Mouse (Mus musculus) forebrain, embryonic 10.5 days (tissue): ENCODE results near the gene Ptgdr. TPM values are rescaled to one million over a fixed set of nuclear protein-coding genes. Genes with fewer than 3 reads are reported as not detected.
"Not testable (repeated sequence)": the region's sequence is repeated elsewhere in the genome, so short reads cannot be mapped to it uniquely, and the experiment has no call there.

ENCODE experiments used
- DNase-seq: peaks from one replicate; pipeline ENCODE4 v3.0.0-alpha.2; 2017; ENCODE audit warnings: low spot score; ENCODE audit errors: extremely low spot score
- H3K27ac ChIP-seq: fragments of 300-500 bp; sonication (generic); 2 replicates; pipeline ENCODE4 v1.5.1; 2016; ENCODE audit warnings: mild to moderate bottlenecking
- H3K27me3 ChIP-seq: fragments of 300-500 bp; sonication (generic); 2 replicates; pipeline ENCODE4 v1.6.1; 2016; ENCODE audit warnings: mild to moderate bottlenecking; ENCODE audit not compliant: poor library complexity, severe bottlenecking
- H3K36me3 ChIP-seq: fragments of 300-500 bp; sonication (generic); replicated peaks from 2 replicates; pipeline ENCODE4 v1.6.1; 2016; ENCODE audit warnings: mild to moderate bottlenecking, moderate library complexity
- H3K4me1 ChIP-seq: fragments of 300-500 bp; sonication (generic); 2 replicates; pipeline ENCODE4 v1.6.1; 2016
- H3K4me3 ChIP-seq: fragments of 300-500 bp; sonication (generic); 2 replicates; pipeline ENCODE4 v1.5.1; 2016; ENCODE audit warnings: mild to moderate bottlenecking, moderate library complexity
- H3K9me3 ChIP-seq: fragments of 300-500 bp; sonication (generic); 2 replicates; pipeline ENCODE4 v1.6.1; 2016; ENCODE audit warnings: mild to moderate bottlenecking, moderate library complexity
- WGBS: fragments of 180-500 bp; shearing (Covaris S2); methylation state at CpG from one replicate; pipeline ENCODE4 v1.1.7; 2016; 5-methylcytosine and 5-hydroxymethylcytosine counted together
- polyA plus RNA-seq: library from polyadenylated mRNA; unstranded; fragments of >200 nt; fragmentation: Nextera tagmentation; extraction: Ambion mirVana; gene quantifications from 2 replicates; pipeline ENCODE4 v1.2.1, GENCODE M21; 2016

The Ptgdr gene
- polyA plus RNA-seq = not detected in 2 replicates

DNA sequence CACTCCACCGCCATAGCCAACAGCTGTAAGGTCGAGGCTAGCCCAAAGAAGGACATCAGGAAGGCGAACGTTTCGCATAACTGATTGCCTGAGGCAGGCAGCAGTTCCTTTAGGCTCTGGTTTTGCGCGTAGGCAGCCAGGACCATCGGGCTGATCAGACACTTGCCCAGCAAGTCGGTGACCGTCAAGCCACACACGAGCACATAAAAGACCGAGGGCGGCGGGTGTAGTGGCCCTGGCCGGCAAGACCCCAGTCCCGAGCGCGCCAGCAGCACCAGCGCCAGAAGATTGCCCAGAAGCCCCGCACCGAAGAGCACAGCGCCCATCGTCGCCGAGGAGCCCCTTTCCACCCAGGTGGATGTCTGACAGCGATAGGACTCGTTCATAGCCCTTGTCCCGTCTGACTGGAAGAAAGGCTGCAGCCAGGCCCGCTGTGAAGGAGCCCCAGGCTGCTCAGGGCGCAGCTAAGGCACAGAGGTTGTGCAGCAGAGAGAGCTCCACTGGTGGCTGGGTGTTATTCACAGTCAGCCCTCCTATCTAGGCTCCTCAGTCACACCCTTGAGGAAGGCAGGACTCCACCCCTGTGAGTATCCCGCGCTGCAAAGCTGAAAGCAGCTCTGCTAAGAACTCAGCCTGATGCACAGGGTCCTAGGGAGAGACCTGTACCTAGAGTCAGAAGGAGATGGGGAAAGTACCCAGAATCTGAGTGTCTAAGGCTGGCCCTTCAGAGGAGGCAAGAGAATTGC lies at the start of gene Ptgdr:
TSS of gene Ptgdr (minus strand) at position 508 of the 746 bp plus-strand sequence.
- Histone ChIP-seq H3K4me1 (peaks cover 30% of the 10 kb centered on the region), H3K9me3 (no peaks in the 10 kb centered on the region), H3K4me3 (peak within 1 kb of the TSS; percentile 49), H3K36me3 (no peaks in the 10 kb centered on the region), H3K27me3 (peaks cover 49% of the 10 kb centered on the region), H3K27ac (no peak within 1 kb of the TSS)
- WGBS = 1% methylated on average over 32 of the region's 32 CpGs
- peak; percentile 35 for DNase-seq

DNA sequence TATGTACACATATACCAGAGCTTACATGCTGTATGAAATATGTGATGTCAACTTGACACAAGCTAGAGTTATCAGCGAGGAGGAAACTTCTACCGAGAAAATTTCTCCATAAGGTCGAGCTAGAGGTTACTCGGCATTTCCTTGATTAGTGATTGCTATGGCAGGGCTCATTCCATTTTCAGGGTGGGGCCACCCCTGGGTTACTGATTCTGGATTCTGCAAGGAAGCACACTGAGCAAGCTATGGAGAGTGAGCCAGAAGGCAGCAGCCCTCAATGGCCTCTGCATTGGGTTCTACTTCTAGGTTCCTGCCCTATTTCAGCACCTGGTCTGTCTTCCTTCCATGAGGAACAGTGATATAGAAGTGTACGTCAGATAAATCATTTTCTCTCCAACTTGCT lies 48.6 kb upstream of the Ptgdr start:
- Histone ChIP-seq H3K27me3 (no peaks in the 10 kb centered on the region), H3K4me3 (no peak overlapping the region), H3K36me3 (no peaks in the 10 kb centered on the region), H3K9me3 (no peaks in the 10 kb centered on the region), H3K27ac (no peak overlapping the region), H3K4me1 (no peaks in the 10 kb centered on the region)
- 95% methylated on average over 5 of the region's 5 CpGs for WGBS
- no peak for DNase-seq

DNA sequence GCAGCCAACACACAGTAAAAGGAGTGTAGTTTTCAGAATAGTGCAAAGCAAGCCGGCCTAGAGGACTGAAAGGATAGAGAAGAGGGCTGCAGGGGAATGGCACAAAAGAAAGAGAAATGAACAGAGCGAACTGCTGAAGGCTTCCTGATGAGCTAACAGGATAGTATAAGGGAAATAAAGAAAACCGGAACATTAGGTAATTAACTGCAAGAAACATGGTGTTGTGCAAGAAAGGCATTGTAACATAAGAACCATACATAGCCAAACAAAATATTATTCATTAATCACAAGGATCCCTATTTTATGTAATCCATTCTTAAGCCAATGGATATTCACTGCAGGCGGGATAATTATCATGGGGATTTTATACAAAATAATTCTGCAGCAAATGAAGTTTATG lies 45.0 kb upstream of the Ptgdr start:
- H3K27ac ChIP-seq = no peak overlapping the region
- no peak overlapping the region for H3K4me3 ChIP-seq
- no peaks in the 10 kb centered on the region for H3K9me3 ChIP-seq
- no peaks in the 10 kb centered on the region for H3K36me3 ChIP-seq
- no peaks in the 10 kb centered on the region for H3K27me3 ChIP-seq
- no peak for DNase-seq
- H3K4me1 ChIP-seq = no peaks in the 10 kb centered on the region
- 90% methylated on average over 4 of the region's 4 CpGs for WGBS

DNA sequence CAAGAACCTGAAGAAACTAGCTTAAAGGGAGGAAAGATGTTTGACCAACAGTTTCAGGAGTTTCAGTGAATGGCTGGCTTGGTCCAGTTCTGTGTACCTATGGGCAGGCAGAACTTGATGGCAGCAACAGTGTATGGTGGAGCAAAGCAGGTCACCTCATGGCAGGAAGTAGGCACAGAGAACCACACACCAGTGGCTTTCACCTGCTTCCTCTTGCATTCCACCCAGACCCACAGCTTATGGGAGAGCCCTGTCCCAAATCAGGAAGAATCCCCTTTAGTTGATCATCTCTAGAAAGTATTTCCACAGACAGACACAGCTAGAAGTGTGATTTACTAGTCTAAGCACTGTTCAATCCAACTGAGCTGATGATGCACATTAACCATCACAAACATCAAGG lies 42.6 kb upstream of the Ptgdr start:
- H3K9me3 ChIP-seq, H3K4me1 ChIP-seq: not testable (repeated sequence)

DNA sequence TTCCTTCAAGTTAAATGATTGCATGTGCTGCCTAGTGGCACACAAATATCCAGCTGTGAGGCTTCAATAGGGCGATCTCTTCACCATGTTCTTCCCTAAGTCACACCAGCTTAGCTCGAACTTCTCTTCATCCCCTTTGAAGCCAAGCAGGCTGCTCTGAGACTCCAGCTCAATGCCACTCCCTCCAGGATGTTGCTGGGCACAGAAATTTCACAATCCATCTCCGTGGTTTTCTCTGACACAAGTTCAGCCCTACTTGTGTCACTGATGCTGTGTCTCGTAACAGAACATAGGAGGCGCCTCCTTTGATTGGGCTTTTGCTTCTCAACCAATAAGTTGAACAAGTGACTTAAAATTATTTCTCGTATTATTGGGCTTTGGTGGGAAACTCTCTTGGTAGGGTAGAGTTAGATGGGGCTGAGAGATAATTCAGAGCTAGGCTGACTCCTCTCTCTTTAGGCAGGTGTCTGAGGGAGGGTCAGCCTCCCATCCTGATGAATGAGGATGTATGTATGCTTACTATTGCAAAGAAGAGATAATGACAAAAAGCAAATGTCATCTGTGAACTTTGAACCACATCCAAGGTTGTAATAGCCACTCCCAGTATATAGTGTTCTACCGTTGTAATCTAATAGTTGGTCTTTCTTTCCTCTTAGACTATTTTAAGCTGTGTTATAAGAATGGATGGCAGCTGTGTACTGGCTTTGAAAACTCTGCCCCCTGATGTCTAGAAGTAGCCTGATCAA lies 32.4 kb upstream of the Ptgdr start:
- no peak for DNase-seq
- Histone ChIP-seq H3K9me3 (no peaks in the 10 kb centered on the region), H3K27me3 (no peaks in the 10 kb centered on the region), H3K27ac (no peak overlapping the region), H3K4me1 (no peaks in the 10 kb centered on the region), H3K4me3 (no peak overlapping the region), H3K36me3 (no peaks in the 10 kb centered on the region)
- WGBS = 83% methylated on average over 7 of the region's 7 CpGs

More for the DNA sequence above, 42.6 kb upstream of the Ptgdr start:
- not testable (repeated sequence) for DNase-seq, H3K27ac ChIP-seq, H3K27me3 ChIP-seq, H3K36me3 ChIP-seq, H3K4me3 ChIP-seq

DNA sequence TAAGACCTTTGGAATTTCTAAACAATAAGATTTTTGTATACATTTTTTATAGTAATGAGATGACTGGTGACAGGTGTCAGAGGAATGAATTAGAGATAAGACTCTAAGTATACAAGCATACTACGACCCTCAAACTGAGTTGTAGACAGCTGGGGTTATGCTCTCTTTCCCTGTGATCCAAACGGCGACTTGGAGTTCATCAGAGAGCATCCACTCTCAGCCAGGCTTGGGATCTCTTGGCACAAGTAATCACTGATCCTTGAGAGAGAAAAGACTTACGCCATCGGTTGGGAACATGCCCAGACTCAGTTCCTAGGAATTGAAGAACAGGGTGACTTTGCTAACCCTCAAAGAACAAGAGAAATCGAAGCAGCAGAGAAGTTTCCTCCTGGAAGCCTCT lies 10.5 kb upstream of the Ptgdr start:
- WGBS = 88% methylated on average over 6 of the region's 6 CpGs
- no peaks in the 10 kb centered on the region for H3K9me3 ChIP-seq
- H3K27me3 ChIP-seq = no peaks in the 10 kb centered on the region
- no peaks in the 10 kb centered on the region for H3K36me3 ChIP-seq
- no peak overlapping the region for H3K4me3 ChIP-seq
- no peak overlapping the region for H3K27ac ChIP-seq
- DNase-seq = no peak
- H3K4me1 ChIP-seq = no peaks in the 10 kb centered on the region

DNA sequence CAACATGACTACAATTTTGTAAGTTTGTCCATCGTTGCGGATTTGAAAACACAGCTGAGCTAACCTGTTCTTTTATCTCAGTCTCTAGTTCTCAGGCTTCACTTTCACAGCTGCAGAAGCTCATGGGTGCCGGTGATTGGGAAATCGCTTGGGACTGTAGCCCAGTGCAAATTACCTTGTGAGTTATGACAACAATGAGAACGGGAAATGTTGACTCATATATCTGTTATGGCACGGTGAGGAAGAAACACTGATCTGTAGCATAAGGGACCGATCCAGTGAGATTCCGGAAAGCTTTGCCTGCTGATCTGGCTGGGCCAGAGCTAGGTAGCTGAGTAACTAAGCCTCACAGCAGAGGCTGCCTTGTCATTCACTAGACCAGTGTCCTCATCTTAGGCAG lies 6.5 kb upstream of the Ptgdr start:
- no peak overlapping the region for H3K27ac ChIP-seq
- no peak overlapping the region for H3K4me3 ChIP-seq
- no peak for DNase-seq
- WGBS = 88% methylated on average over 8 of the region's 8 CpGs
- no peaks in the 10 kb centered on the region for H3K36me3 ChIP-seq
- H3K4me1 ChIP-seq = peaks cover 19% of the 10 kb centered on the region
- H3K9me3 ChIP-seq = no peaks in the 10 kb centered on the region
- H3K27me3 ChIP-seq = peaks cover 7% of the 10 kb centered on the region

DNA sequence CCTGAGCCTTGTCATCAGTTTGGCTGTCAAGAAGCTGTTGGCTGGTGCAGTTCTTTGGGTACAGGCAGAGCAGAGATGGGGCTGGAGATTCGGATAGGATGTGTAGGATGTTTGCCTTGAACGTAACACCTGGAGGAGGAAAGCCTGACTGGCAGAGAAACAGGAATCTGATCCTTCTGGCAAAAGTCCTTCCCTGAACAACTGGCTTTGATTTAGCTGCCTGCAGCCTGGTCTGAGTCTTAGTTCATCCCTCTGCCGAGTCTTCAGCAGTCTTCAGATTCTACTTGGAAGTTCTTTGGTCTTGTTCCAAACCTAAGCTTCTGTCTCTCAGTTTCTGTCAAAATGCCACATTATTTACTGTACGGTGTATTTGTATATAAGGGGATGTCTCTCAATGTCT lies 3.9 kb upstream of the Ptgdr start:
- WGBS = 57% methylated on average over 4 of the region's 4 CpGs
- no peak for DNase-seq

DNA sequence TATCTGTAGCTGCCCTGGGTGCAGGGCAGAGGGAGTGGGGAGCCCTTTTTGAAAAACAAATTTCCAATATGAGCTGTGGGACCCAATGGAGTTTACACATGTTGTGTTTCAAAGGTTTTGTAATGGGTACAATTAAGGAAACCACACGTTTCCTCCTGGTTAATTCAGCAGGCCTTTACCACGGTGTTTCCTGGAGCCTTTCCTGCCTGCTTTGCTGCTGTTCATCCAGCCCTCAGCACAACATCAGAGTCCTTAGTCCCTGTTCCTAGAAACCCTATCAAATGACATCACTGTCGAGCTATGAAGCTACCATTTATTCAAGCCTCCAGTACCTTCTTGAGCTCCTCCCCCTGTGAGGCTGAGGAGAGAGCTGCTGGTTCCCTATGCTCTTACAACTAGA lies 2.0 kb upstream of the Ptgdr start:
- H3K27me3 ChIP-seq = peaks cover 49% of the 10 kb centered on the region
- no peak for DNase-seq
- H3K27ac ChIP-seq = no peak overlapping the region
- peaks cover 32% of the 10 kb centered on the region for H3K4me1 ChIP-seq
- no peaks in the 10 kb centered on the region for H3K36me3 ChIP-seq
- 65% methylated on average over 3 of the region's 3 CpGs for WGBS
- H3K4me3 ChIP-seq = no peak overlapping the region
- H3K9me3 ChIP-seq = no peaks in the 10 kb centered on the region

More for the DNA sequence above, 3.9 kb upstream of the Ptgdr start:
- peaks cover 32% of the 10 kb centered on the region for H3K4me1 ChIP-seq
- no peak overlapping the region for H3K4me3 ChIP-seq
- H3K36me3 ChIP-seq = no peaks in the 10 kb centered on the region
- H3K27me3 ChIP-seq = peaks cover 33% of the 10 kb centered on the region
- no peaks in the 10 kb centered on the region for H3K9me3 ChIP-seq
- H3K27ac ChIP-seq = no peak overlapping the region

DNA sequence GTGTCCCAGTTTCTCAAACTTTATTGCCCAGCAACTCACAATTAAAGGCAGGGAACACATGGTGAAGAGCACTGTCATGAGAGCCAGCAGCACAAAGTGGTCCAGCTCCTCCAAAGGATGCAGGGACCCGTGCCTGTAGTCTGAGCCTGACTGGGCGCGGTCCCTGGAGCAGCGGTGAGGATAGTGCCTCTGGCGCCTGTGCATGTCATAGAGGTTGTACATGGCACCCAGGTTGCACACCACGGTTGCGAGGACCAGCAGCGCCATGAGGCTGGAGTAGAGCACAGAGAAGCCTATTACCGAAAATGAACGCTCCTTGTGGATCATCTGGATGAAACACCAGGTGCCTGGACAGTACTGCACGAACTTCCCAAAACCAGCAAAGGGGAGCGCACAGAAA lies 803 bp downstream of the Ptgdr start:
- Histone ChIP-seq H3K4me1 (peaks cover 24% of the 10 kb centered on the region), H3K27me3 (peaks cover 49% of the 10 kb centered on the region), H3K36me3 (no peaks in the 10 kb centered on the region), H3K9me3 (no peaks in the 10 kb centered on the region), H3K4me3 (peak overlapping the region; percentile 49), H3K27ac (no peak overlapping the region)
- DNase-seq = no peak
- WGBS = 11% methylated on average over 12 of the region's 12 CpGs

DNA sequence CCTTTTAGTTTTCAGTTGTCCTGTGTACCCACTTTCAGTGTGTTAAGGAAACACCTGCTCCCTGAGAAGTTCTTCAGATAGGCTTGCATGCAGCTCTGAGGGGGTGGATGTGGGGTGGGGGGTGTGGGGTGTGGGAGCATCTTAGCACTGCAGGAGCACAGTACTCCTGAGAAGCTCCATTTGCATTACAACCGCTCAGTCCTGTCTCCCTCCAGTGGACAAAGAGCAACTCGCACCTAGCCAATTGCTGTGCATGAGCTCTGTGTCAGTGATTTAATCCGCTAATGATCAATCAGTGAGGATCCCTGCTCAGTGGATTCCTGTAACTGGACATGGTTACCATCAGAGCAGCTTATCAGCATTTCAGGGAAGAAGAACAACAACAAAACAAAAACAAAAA lies 8.5 kb downstream of the Ptgdr start:
- not testable (repeated sequence) for H3K4me3 ChIP-seq, H3K9me3 ChIP-seq, H3K4me1 ChIP-seq, H3K27me3 ChIP-seq, H3K36me3 ChIP-seq, H3K27ac ChIP-seq
- DNase-seq = peak; percentile 21
- 6% methylated on average over 3 of the region's 3 CpGs for whole genome bisulfite sequencing

DNA sequence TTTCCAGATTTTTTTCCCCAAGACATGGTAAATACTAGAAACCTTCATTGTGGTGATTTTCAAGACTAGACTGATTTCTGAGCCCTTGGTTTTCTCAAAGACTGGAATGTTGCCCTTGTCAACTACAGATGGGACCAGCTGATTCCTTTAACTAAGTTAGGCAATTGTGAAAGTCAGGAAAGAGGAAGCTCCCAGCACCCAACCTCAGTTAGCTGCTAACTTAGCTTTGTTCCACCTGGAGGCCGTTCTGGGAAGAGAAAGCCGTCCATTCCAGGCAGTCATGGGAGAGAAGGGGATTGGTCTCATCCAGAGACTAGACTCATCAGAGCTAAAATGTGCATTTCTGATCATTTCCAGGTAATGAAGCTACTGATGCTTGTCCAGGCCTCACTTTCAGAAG lies 11.4 kb downstream of the Ptgdr start:
- Histone ChIP-seq H3K27me3 (no peaks in the 10 kb centered on the region), H3K36me3 (no peaks in the 10 kb centered on the region), H3K4me1 (peaks cover 8% of the 10 kb centered on the region), H3K4me3 (no peak overlapping the region), H3K27ac (no peak overlapping the region), H3K9me3 (no peaks in the 10 kb centered on the region)
- WGBS = 88% methylated on average over 2 of the region's 2 CpGs
- no peak for DNase-seq

DNA sequence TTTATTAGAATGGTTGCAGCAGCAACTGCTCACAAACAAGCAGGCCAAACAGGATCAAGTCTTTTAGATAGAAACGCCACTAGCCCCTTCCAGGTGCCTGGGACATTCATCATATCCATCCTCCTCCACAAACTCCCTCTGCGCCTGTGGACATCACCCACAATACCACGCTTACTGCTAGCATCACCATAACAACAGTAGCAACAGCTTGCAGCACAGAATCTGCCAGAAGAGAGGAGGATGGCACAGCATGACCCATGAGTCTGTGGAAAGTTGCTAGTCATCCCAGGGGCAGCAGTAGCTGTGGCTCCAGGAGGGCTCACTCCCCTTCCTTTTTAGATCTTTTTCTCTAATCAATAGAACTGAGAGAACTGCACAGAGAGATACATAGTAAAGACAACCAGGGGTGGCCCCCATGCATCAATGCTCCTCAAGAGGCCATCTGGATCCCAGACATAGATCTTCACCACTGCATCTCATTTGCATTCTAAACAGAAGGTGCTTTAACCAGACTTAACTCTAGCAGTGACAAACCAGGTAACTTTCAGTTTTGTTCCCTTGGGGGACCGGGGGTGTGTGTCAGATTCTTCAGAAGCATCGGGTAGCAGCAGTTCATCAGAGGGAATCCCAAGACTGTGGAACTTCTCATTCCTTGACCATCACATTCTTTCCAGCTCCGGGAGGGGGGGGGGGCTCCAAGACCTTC lies 12.5 kb downstream of the Ptgdr start:
- no peak overlapping the region for H3K4me3 ChIP-seq
- H3K9me3 ChIP-seq = no peaks in the 10 kb centered on the region
- H3K27ac ChIP-seq = no peak overlapping the region
- no peaks in the 10 kb centered on the region for H3K36me3 ChIP-seq
- H3K27me3 ChIP-seq = no peaks in the 10 kb centered on the region
- no peak for DNase-seq
- H3K4me1 ChIP-seq = peaks cover 8% of the 10 kb centered on the region
- 73% methylated on average over 6 of the region's 6 CpGs for WGBS
